Mouse (Mus musculus) inflammation-experienced regulatory T-cells (primary cell): Measurements from ENCODE around the gene Cr1l. TPM values are rescaled to one million over a fixed set of nuclear protein-coding genes. Genes with fewer than 3 reads are reported as not detected.

ENCODE experiments used
- polyA plus RNA-seq, 2 experiments: library from polyadenylated mRNA; unstranded; fragments of 100-300 nt; shearing (Covaris generic); gene quantifications; one replicate each; pipeline ENCODE4 v1.2.1; 2017

The Cr1l gene
- 100 to 1,000 TPM; 189 to 193 TPM for polyA plus RNA-seq

DNA sequence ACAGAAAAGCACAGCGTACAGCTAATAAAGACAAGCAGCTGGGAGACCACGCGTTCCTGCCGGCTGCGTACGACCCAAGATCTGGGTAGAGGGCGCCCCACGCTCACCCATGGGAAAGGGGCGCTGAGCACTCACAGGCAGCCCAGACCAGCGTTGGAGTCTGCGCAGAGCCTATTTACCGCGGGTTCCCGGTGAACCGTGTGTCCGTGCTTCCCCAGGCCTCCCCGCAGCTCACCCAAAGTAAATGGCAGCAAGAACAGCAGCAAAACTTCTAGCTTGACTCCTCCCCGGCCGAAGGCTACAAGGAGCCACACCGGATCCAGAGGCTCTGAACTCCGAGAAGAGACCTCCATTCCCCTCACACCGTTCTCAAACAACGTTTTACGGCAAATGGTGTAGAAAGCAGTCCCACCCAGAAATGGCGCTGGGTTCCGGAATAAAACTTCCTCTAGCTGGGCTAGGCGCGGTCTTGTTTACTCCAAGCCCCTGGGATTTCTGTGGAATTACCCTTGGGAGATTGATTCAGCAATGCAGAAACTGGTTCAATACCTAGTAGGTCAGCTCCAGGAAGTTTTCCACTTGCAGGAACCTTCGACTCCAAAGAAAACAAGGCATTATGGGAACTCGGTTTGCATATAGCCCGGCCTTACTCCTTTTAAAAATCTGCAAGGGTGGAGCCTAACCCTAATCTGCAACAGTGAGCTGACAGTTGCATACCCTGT, at the start of gene Cr1l:
Gene Cr1l, minus strand, starts transcription at position 634 of the 722 bp plus-strand sequence.

DNA sequence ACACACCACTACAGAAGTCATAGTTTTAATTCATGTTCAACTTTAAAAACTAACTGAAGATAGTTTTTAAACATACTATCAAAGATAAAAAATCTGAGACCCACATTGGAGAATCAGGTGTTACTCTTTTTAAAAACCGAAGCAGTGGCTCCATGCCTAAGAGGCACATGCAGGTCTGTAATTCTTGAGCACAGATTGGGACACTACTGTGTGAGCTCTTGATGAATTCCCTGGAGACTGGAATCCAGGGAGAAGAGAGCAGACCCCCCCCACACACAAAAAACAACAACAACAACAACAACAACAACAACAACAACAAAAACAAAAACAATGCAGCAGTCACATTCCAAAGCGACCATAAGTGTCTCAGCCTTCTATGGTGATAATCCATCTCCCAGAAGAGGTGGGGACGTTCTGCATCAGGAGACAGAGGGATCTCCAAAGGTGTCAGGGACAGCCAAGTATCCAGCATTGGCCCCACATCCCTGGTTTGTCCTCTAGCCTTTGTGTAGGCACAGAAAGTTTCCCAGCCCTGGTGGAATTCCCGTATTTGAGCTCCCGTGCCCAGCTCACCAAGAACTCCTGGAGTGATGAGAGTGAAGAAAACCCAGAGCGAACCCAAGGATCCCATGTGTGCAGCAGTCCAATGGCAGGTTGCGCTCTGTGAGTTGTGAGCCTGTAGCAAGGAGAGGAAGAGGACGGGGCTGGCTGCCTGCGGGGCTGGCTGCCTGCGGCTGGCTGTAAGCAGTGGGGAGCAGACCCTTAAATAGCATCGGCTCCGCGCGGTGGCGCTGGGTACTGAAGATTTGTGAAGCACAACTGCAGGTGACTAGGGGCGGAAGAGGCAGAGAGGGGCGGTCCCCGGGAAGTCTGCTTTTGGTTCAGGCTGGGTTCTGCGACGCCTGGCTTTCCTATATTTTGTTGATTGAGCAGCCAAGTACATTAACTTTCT, 44.9 kb upstream of the Cr1l start, which contains the start of gene Cr2:
Gene Cr2, minus strand, starts transcription at position 737 of the 952 bp plus-strand sequence.

DNA sequence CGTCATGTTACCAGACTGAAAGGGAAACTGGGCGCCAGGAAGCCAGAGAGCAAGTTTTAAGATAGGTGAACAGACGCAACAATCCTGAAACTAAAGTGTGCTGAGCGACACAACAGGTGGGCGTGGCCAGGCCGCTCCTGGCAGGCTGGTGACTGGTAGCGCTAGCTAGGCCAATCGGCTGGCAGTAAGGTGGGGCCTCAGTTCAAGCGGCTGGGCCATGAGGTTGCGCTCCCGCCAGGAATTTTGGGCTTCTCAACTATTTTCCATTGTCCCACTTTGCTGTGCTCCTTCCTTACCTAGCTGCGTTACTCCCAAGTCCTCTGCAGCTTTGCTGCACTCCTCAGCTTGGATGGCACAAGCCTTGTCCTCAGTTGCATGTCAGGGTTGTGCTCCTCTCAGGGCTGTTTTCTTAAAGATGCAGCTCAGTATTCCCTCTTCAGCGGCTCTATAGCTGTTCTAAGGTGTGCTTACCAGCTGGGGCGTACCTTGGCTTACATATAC, 39.1 kb downstream of the Cr1l start, which contains the start of gene Cd46:
Gene Cd46, minus strand, starts transcription at position 30 of the 501 bp plus-strand sequence.

Other genes starting within 250 kb of the Cr1l start
- gene Cd34, start 192.8 kb downstream of the Cr1l start, polyA plus RNA-seq = 1 to 10 TPM in 1 of 2 experiments, under 1 TPM in 1; 0.40 to 3.6 TPM
- gene Cd46, start 39.3 kb downstream of the Cr1l start, polyA plus RNA-seq = 1 to 10 TPM; 3.3 to 3.4 TPM
- 1 to 10 TPM; 2.3 to 8.8 TPM for gene Cr2, start 45.1 kb upstream of the Cr1l start, polyA plus RNA-seq